Mouse (Mus musculus) hindbrain, postnatal 0 days (tissue): ENCODE data around the gene Hmox1. TPM values are rescaled to one million over a fixed set of nuclear protein-coding genes. Genes with fewer than 3 reads are reported as not detected.

ENCODE experiments used
- ATAC-seq: fragments of 200-750 bp; cut with Nextera tagmentation; 2 replicates; pipeline ENCODE4 v1.8.0; 2017; ENCODE audit warnings: mild to moderate bottlenecking, moderate TSS enrichment, moderate library complexity
- DNase-seq: peaks from one replicate; pipeline ENCODE4 v3.0.0-alpha.2; 2015; ENCODE audit warnings: low spot score
- H3K27ac ChIP-seq: fragments of 300-500 bp; sonication (generic); 2 replicates; pipeline ENCODE4 v1.5.1; 2014; ENCODE audit warnings: mild to moderate bottlenecking
- H3K27me3 ChIP-seq: fragments of 300-500 bp; sonication (generic); 2 replicates; pipeline ENCODE4 v1.6.1; 2014; ENCODE audit warnings: low read length, mixed read lengths; ENCODE audit not compliant: insufficient read depth
- H3K36me3 ChIP-seq: fragments of 300-500 bp; sonication (generic); 2 replicates; pipeline ENCODE4 v1.6.1; 2014; ENCODE audit warnings: low read length, mixed read lengths; ENCODE audit not compliant: insufficient read depth
- H3K4me1 ChIP-seq: fragments of 300-500 bp; sonication (generic); 2 replicates; pipeline ENCODE4 v1.6.1; 2014; ENCODE audit warnings: antibody characterized with exemption, low read length, mixed read lengths; ENCODE audit not compliant: insufficient read depth
- H3K4me2 ChIP-seq: fragments of 300-500 bp; sonication (generic); 2 replicates; pipeline ENCODE4 v1.6.1; 2014; ENCODE audit warnings: low read depth, mild to moderate bottlenecking, low read length, moderate library complexity, mixed read lengths
- H3K4me3 ChIP-seq: fragments of 300-500 bp; sonication (generic); 2 replicates; pipeline ENCODE4 v1.5.1; 2014; ENCODE audit warnings: low read length
- H3K9ac ChIP-seq: fragments of 300-500 bp; sonication (generic); replicated peaks from 2 replicates; pipeline ENCODE4 v1.6.1; 2014; ENCODE audit warnings: mild to moderate bottlenecking, low read length, moderate library complexity, mixed read lengths
- H3K9me3 ChIP-seq: fragments of 300-500 bp; sonication (generic); 2 replicates; pipeline ENCODE4 v1.6.1; 2016; ENCODE audit warnings: low read length, mixed read lengths
- CTCF ChIP-seq: IDR thresholded peaks from 2 replicates; pipeline ENCODE4 v1.5.1; 2016; ENCODE audit warnings: antibody characterized with exemption, control low read depth, low read depth
- WGBS: fragments of 180-500 bp; shearing (Covaris S2); extraction: QIAGEN DNeasy Blood & Tissue Kit; methylation state at CpG from one replicate; pipeline ENCODE4 v1.1.7; 2014; 5-methylcytosine and 5-hydroxymethylcytosine counted together
- polyA plus RNA-seq: library from polyadenylated mRNA; unstranded; fragments of >200 nt; fragmentation: Nextera tagmentation; extraction: Ambion mirVana; gene quantifications from 2 replicates; pipeline ENCODE4 v1.2.1, GENCODE M21; 2015
- total RNA-seq: library from RNA; depleted of rRNA; stranded (reverse); fragments of >200 nt; gene quantifications from 2 replicates; pipeline ENCODE4 v1.2.3, GENCODE M21; 2014; rRNA removed

Gene Hmox1
- total and polyA plus RNA-seq, 2 experiments from 2014 or later = 12.1 to 21.3 TPM

GRCm38 (mm10) chr8:75134603-75135391 lies 41.4 kb downstream of the Hmox1 start:
- no peak for TF ChIP-seq CTCF
- Histone ChIP-seq H3K36me3 (no peaks in the 10 kb centered on the region), H3K9me3 (no peaks in the 10 kb centered on the region), H3K4me3 (no peak overlapping the region), H3K27me3 (no peaks in the 10 kb centered on the region), H3K27ac (no peak overlapping the region), H3K4me1 (no peaks in the 10 kb centered on the region; the same call in 1 of the 2 replicates), H3K4me2 (no peak overlapping the region), H3K9ac (no peak overlapping the region)
- peak; percentile 73 for DNase-seq
- ATAC-seq = peak; percentile 73
- 26% methylated on average over 2 of the region's 2 CpGs for WGBS

- ATAC-seq (peak; percentile 44), DNase-seq (peak; percentile 27)
- TF ChIP-seq CTCF = no peak
- Histone ChIP-seq H3K27ac (no peak overlapping the region), H3K9me3 (no peaks in the 10 kb centered on the region), H3K27me3 (no peaks in the 10 kb centered on the region), H3K4me2 (no peak overlapping the region), H3K36me3 (no peaks in the 10 kb centered on the region), H3K9ac (no peak overlapping the region), H3K4me1 (no peaks in the 10 kb centered on the region; the same call in 1 of the 2 replicates), H3K4me3 (no peak overlapping the region)
- WGBS = 25% methylated on average over 1 of the region's 1 CpGs
These were observed 42.3 kb downstream of the Hmox1 start for GRCm38 (mm10) chr8:75135756-75136155.

- Histone ChIP-seq H3K4me3 (no peak overlapping the region), H3K9ac (no peak overlapping the region), H3K36me3 (no peaks in the 10 kb centered on the region), H3K27ac (no peak overlapping the region), H3K4me2 (no peak overlapping the region), H3K9me3 (no peaks in the 10 kb centered on the region), H3K4me1 (no peaks in the 10 kb centered on the region; the same call in 1 of the 2 replicates), H3K27me3 (no peaks in the 10 kb centered on the region)
- WGBS = 75% methylated on average over 2 of the region's 2 CpGs
- TF ChIP-seq CTCF = no peak
- DNase-seq = no peak
- no peak for ATAC-seq
These were observed 42.8 kb downstream of the Hmox1 start for GRCm38 (mm10) chr8:75136256-75136655.

- ATAC-seq (peak; percentile 41; the same call in 1 of the 2 replicates), DNase-seq (peak; percentile 43)
- Histone ChIP-seq H3K4me1 (no peaks in the 10 kb centered on the region; the same call in 1 of the 2 replicates), H3K36me3 (no peaks in the 10 kb centered on the region), H3K27me3 (no peaks in the 10 kb centered on the region), H3K9me3 (no peaks in the 10 kb centered on the region), H3K4me2 (no peak overlapping the region), H3K27ac (no peak overlapping the region), H3K4me3 (no peak overlapping the region), H3K9ac (no peak overlapping the region)
- no peak for TF ChIP-seq CTCF
- 49% methylated on average over 3 of the region's 3 CpGs for WGBS
These were observed 44.1 kb downstream of the Hmox1 start for GRCm38 (mm10) chr8:75137536-75137935.

Other genes with a start within 250 kb of the Hmox1 start
- gene Isx, start 220.4 kb upstream of the Hmox1 start, total RNA-seq = not detected in 2 replicates
- not detected in 2 replicates for gene Isx, start 220.4 kb upstream of the Hmox1 start, polyA plus RNA-seq
- gene Hmgxb4, start 100.3 kb upstream of the Hmox1 start, total RNA-seq = 29.7 and 66.9 TPM in 2 replicates
- gene Hmgxb4, start 100.3 kb upstream of the Hmox1 start, polyA plus RNA-seq = 24.7 and 30.0 TPM in 2 replicates
- gene Tom1, start 59.9 kb upstream of the Hmox1 start, total RNA-seq = 45.9 and 55.0 TPM in 2 replicates
- gene Tom1, start 59.9 kb upstream of the Hmox1 start, polyA plus RNA-seq = 48.2 and 49.2 TPM in 2 replicates
- gene Mcm5, start 15.9 kb downstream of the Hmox1 start, total RNA-seq = 41.0 and 43.0 TPM in 2 replicates
- 27.7 and 28.4 TPM in 2 replicates for gene Mcm5, start 15.9 kb downstream of the Hmox1 start, polyA plus RNA-seq
- 7.2 and 9.5 TPM in 2 replicates for gene Rasd2, start 120.3 kb downstream of the Hmox1 start, total RNA-seq
- gene Rasd2, start 120.3 kb downstream of the Hmox1 start, polyA plus RNA-seq = 3.6 TPM in 2 replicates